Mouse (Mus musculus) kidney, embryonic 16.5 days (tissue): ENCODE results near the gene Slc5a1. TPM values are rescaled to one million over a fixed set of nuclear protein-coding genes. Genes with fewer than 3 reads are reported as not detected.
A peak's percentile ranks its signal among the peaks of the same experiment; 100 is the strongest.

ENCODE experiments used
- ATAC-seq: fragments of 200-750 bp; cut with Nextera tagmentation; 2 replicates; pipeline ENCODE4 v1.8.0; 2017; ENCODE audit warnings: moderate TSS enrichment; ENCODE audit not compliant: low FRiP score, low TSS enrichment
- H3K27ac ChIP-seq: fragments of 300-500 bp; sonication (generic); 2 replicates; pipeline ENCODE4 v1.5.1; 2014; ENCODE audit warnings: low read length
- H3K27me3 ChIP-seq: fragments of 300-500 bp; sonication (generic); 2 replicates; pipeline ENCODE4 v1.6.1; 2014; ENCODE audit warnings: low read length, control low read depth, mixed read lengths; ENCODE audit not compliant: insufficient read depth
- H3K36me3 ChIP-seq: fragments of 300-500 bp; sonication (generic); 2 replicates; pipeline ENCODE4 v1.6.1; 2014; ENCODE audit warnings: low read length, control low read depth, mixed read lengths; ENCODE audit not compliant: insufficient read depth
- H3K4me1 ChIP-seq: fragments of 300-500 bp; sonication (generic); 2 replicates; pipeline ENCODE4 v1.6.1; 2014; ENCODE audit warnings: low read length, control low read depth, mixed read lengths; ENCODE audit not compliant: insufficient read depth
- H3K4me2 ChIP-seq: fragments of 300-500 bp; sonication (generic); replicated peaks from 2 replicates; pipeline ENCODE4 v1.6.1; 2014; ENCODE audit warnings: low read depth, low read length
- H3K4me3 ChIP-seq: fragments of 300-500 bp; sonication (generic); 2 replicates; pipeline ENCODE4 v1.5.1; 2014; ENCODE audit warnings: mild to moderate bottlenecking, low read length
- H3K9ac ChIP-seq: fragments of 300-500 bp; sonication (generic); replicated peaks from 2 replicates; pipeline ENCODE4 v1.6.1; 2014; ENCODE audit warnings: low read length
- H3K9me3 ChIP-seq: fragments of 300-500 bp; sonication (generic); 2 replicates; pipeline ENCODE4 v1.6.1; 2016; ENCODE audit warnings: low read length, control low read depth
- WGBS: fragments of 180-500 bp; shearing (Covaris S2); extraction: QIAGEN DNeasy Blood & Tissue Kit; methylation state at CpG from one replicate; pipeline ENCODE4 v1.1.7; 2014; 5-methylcytosine and 5-hydroxymethylcytosine counted together
- polyA plus RNA-seq: library from polyadenylated mRNA; unstranded; fragments of >200 nt; fragmentation: Nextera tagmentation; extraction: Ambion mirVana; gene quantifications from 2 replicates; pipeline ENCODE4 v1.2.1, GENCODE M21; 2015

Slc5a1 gene
- polyA plus RNA-seq, 1 experiment from 2014 or later, result 20.8 TPM

GRCm38 (mm10) chr5:33105660-33106059 is 1.6 kb downstream of the Slc5a1 start:
- H3K9ac ChIP-seq, result no peak overlapping the region
- H3K27me3 ChIP-seq, result peaks cover 26% of the 10 kb centered on the region
- H3K36me3 ChIP-seq, result no peaks in the 10 kb centered on the region
- H3K4me1 ChIP-seq, result no peaks in the 10 kb centered on the region
- no peak overlapping the region for H3K4me2 ChIP-seq
- ATAC-seq, result no peak
- H3K9me3 ChIP-seq, result no peaks in the 10 kb centered on the region
- H3K4me3 ChIP-seq, result no peak overlapping the region
- no peak overlapping the region for H3K27ac ChIP-seq
- WGBS, result 85% methylated on average over 6 of the region's 6 CpGs

- Histone ChIP-seq H3K27ac (no peak overlapping the region), H3K36me3 (no peaks in the 10 kb centered on the region)
Measured at GRCm38 (mm10) chr5:33107056-33107455, 3.0 kb downstream of the Slc5a1 start.

GRCm38 (mm10) chr5:33107778-33108405 is 3.9 kb downstream of the Slc5a1 start:
- no peaks in the 10 kb centered on the region for H3K36me3 ChIP-seq
- 68% methylated on average over 14 of the region's 14 CpGs for WGBS
- ATAC-seq, result no peak

More at GRCm38 (mm10) chr5:33107056-33107455, 3.0 kb downstream of the Slc5a1 start:
- no peaks in the 10 kb centered on the region for H3K4me1 ChIP-seq
- no peak overlapping the region for H3K4me2 ChIP-seq
- H3K9me3 ChIP-seq, result no peaks in the 10 kb centered on the region
- 76% methylated on average over 5 of the region's 6 CpGs for WGBS
- ATAC-seq, result no peak
- H3K4me3 ChIP-seq, result no peak overlapping the region
- H3K27me3 ChIP-seq, result peaks cover 26% of the 10 kb centered on the region
- no peak overlapping the region for H3K9ac ChIP-seq

GRCm38 (mm10) chr5:33121871-33122315 is 17.9 kb downstream of the Slc5a1 start:
- Histone ChIP-seq H3K4me2 (no peak overlapping the region), H3K9me3 (no peaks in the 10 kb centered on the region), H3K27me3 (no peaks in the 10 kb centered on the region), H3K27ac (no peak overlapping the region), H3K9ac (no peak overlapping the region), H3K36me3 (no peaks in the 10 kb centered on the region), H3K4me3 (no peak overlapping the region), H3K4me1 (no peaks in the 10 kb centered on the region)
- peak; percentile 76 for ATAC-seq
- WGBS, result 54% methylated on average over 4 of the region's 4 CpGs

More at GRCm38 (mm10) chr5:33107778-33108405, 3.9 kb downstream of the Slc5a1 start:
- H3K4me2 ChIP-seq, result no peak overlapping the region
- no peak overlapping the region for H3K27ac ChIP-seq
- H3K27me3 ChIP-seq, result peaks cover 24% of the 10 kb centered on the region
- no peak overlapping the region for H3K4me3 ChIP-seq
- no peak overlapping the region for H3K9ac ChIP-seq
- H3K4me1 ChIP-seq, result no peaks in the 10 kb centered on the region
- no peaks in the 10 kb centered on the region for H3K9me3 ChIP-seq

- Histone ChIP-seq H3K4me3 (no peak overlapping the region), H3K27me3 (no peaks in the 10 kb centered on the region), H3K4me1 (no peaks in the 10 kb centered on the region), H3K9ac (no peak overlapping the region), H3K4me2 (no peak overlapping the region), H3K9me3 (no peaks in the 10 kb centered on the region), H3K27ac (no peak overlapping the region), H3K36me3 (no peaks in the 10 kb centered on the region)
- WGBS, result 80% methylated on average over 3 of the region's 3 CpGs
- no peak for ATAC-seq
Measured at GRCm38 (mm10) chr5:33123658-33124057, 19.6 kb downstream of the Slc5a1 start.

- no peak overlapping the region for H3K4me3 ChIP-seq
- no peak overlapping the region for H3K9ac ChIP-seq
- H3K27ac ChIP-seq, result no peak overlapping the region
- H3K4me2 ChIP-seq, result no peak overlapping the region
- no peak for ATAC-seq
- H3K9me3 ChIP-seq, result no peaks in the 10 kb centered on the region
- WGBS, result 87% methylated on average over 4 of the region's 4 CpGs
- H3K36me3 ChIP-seq, result no peaks in the 10 kb centered on the region
- no peaks in the 10 kb centered on the region for H3K27me3 ChIP-seq
- H3K4me1 ChIP-seq, result no peaks in the 10 kb centered on the region
Measured at GRCm38 (mm10) chr5:33125318-33125717, 21.3 kb downstream of the Slc5a1 start.

GRCm38 (mm10) chr5:33134132-33134531 is 30.1 kb downstream of the Slc5a1 start:
- H3K4me1 ChIP-seq, result no peaks in the 10 kb centered on the region

GRCm38 (mm10) chr5:33135611-33136010 is 31.6 kb downstream of the Slc5a1 start:
- Histone ChIP-seq H3K9ac (no peak overlapping the region), H3K9me3 (peaks cover 3% of the 10 kb centered on the region; the same call in 1 of the 2 replicates), H3K27me3 (no peaks in the 10 kb centered on the region), H3K4me3 (no peak overlapping the region), H3K36me3 (no peaks in the 10 kb centered on the region), H3K4me2 (no peak overlapping the region), H3K4me1 (no peaks in the 10 kb centered on the region), H3K27ac (no peak overlapping the region)
- WGBS, result 81% methylated on average over 5 of the region's 5 CpGs
- no peak for ATAC-seq

More at GRCm38 (mm10) chr5:33134132-33134531, 30.1 kb downstream of the Slc5a1 start:
- H3K4me2 ChIP-seq, result no peak overlapping the region
- H3K9me3 ChIP-seq, result peaks cover 3% of the 10 kb centered on the region; the same call in 1 of the 2 replicates
- no peaks in the 10 kb centered on the region for H3K36me3 ChIP-seq
- no peak for ATAC-seq
- WGBS, result 92% methylated on average over 4 of the region's 4 CpGs
- no peak overlapping the region for H3K9ac ChIP-seq
- H3K27ac ChIP-seq, result no peak overlapping the region
- H3K27me3 ChIP-seq, result no peaks in the 10 kb centered on the region
- H3K4me3 ChIP-seq, result no peak overlapping the region

GRCm38 (mm10) chr5:33142790-33143455 is 38.9 kb downstream of the Slc5a1 start:
- no peaks in the 10 kb centered on the region for H3K36me3 ChIP-seq
- no peak for ATAC-seq
- H3K27ac ChIP-seq, result no peak overlapping the region
- no peaks in the 10 kb centered on the region for H3K9me3 ChIP-seq
- H3K4me2 ChIP-seq, result 0 out of 2 replicates have a peak overlapping the region, but pooled peaks have one; percentile 9
- 0 out of 2 replicates have a peak, but pooled peaks cover 2% of the 10 kb centered on the region for H3K4me1 ChIP-seq
- H3K27me3 ChIP-seq, result peaks cover 2% of the 10 kb centered on the region; the same call in 1 of the 2 replicates
- WGBS, result 45% methylated on average over 7 of the region's 7 CpGs
- no peak overlapping the region for H3K4me3 ChIP-seq
- H3K9ac ChIP-seq, result no peak overlapping the region

- H3K4me2 ChIP-seq, result no peak overlapping the region
- H3K4me1 ChIP-seq, result 0 out of 2 replicates have a peak, but pooled peaks cover 2% of the 10 kb centered on the region
- H3K4me3 ChIP-seq, result no peak overlapping the region
- H3K27ac ChIP-seq, result no peak overlapping the region
- H3K9me3 ChIP-seq, result no peaks in the 10 kb centered on the region
- 48% methylated on average over 5 of the region's 5 CpGs for WGBS
- ATAC-seq, result no peak
- H3K36me3 ChIP-seq, result no peaks in the 10 kb centered on the region
- no peak overlapping the region for H3K9ac ChIP-seq
- H3K27me3 ChIP-seq, result peaks cover 2% of the 10 kb centered on the region; the same call in 1 of the 2 replicates
Measured at GRCm38 (mm10) chr5:33144025-33144424, 40.0 kb downstream of the Slc5a1 start.
